Comparison of ENCODE assay signal across 34 mouse cellular contexts in the genomic region with DNA sequence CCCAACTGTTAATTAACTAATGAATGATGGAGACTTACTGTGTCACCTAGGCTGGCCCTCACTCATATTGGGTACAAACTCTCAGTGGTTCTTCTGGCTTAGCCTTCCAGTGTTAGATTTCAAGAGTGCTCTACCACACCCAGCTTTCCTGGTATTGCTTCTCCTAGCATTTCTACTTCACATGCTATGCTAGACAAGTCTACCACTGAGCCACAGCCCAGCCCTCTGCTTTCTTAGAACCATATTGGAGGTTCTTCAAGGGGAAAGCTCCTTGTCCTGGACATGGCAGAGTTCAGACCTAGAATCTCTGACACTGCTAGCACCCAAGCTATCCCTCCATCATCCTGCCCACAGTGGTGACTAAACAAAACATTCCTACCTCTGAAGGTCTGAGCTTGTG. TPM values are rescaled to one million over a fixed set of nuclear protein-coding genes. Genes with fewer than 3 reads are reported as not detected.
A peak's percentile ranks its signal among the peaks of the same experiment; 100 is the strongest.
DNase-seq lines count a peak whose midpoint lies in the region; ATAC-seq lines count a peak whose summit lies in the region.
"Had no signal": no experiment of that assay in that cellular context is flagged by ENCODE, and none has a peak within 500 bp of the region (broad histone marks: within the 10 kb centered on the region; RNA-seq: fewer than 3 reads in every experiment).

No protein-coding gene starts in this region.

- peak; percentile 14 for DNase-seq in heart, adult 11 months
- no peak for DNase-seq in heart, postnatal 25 days (ENCODE audit: low spot score)
- peak; percentile 68 for DNase-seq in c-Kit-negative CD71-positive TER-119-positive erythroid progenitor cells, embryonic 14.5 days (ENCODE audit: low read depth, low spot score)
- DNase-seq in liver, result peak; percentile 62
- no peak for DNase-seq in spleen, postnatal 14 days (ENCODE audit: low spot score in 2 of 2)
- DNase-seq in layer of hippocampus, postnatal 25 days (ENCODE audit: extremely low spot score in 1 of 2, low spot score in 1 of 2), result no peak
- DNase-seq in thymus, postnatal 10 days (ENCODE audit: low spot score in 2 of 2), result no peak
- DNase-seq: adrenal gland, postnatal 14 days; cerebellum, adult 2 months; cerebellum, postnatal 14 days; gastrocnemius, postnatal 36 days; heart, adult 2 months; kidney, adult 11 months; lung, embryonic 14.5 days; lung, postnatal 36 days; thymus, adult 18-20 months; thymus, postnatal 4 days had no signal

- no peak overlapping the region for H3K4me3 ChIP-seq in liver, embryonic 15.5 days (replicated peaks)
- H3K4me3 ChIP-seq: heart, adult 2 months; heart, embryonic 12.5 days; midbrain, embryonic 13.5 days; neural tube, embryonic 13.5 days had no signal

- H3K27ac ChIP-seq in liver, embryonic 15.5 days (replicated peaks), result peak overlapping the region; percentile 98
- H3K27ac ChIP-seq: heart, adult 2 months; hindbrain, embryonic 14.5 days; kidney, postnatal 0 days; midbrain, embryonic 13.5 days; neural tube, embryonic 13.5 days had no signal

- H3K4me2 ChIP-seq in liver, embryonic 15.5 days, result peak overlapping the region; percentile 32
- H3K4me2 ChIP-seq: heart, embryonic 12.5 days; hindbrain, embryonic 14.5 days; lung, embryonic 14.5 days; midbrain, embryonic 13.5 days; neural tube, embryonic 13.5 days had no signal

- no peaks in the 10 kb centered on the region for H3K27me3 ChIP-seq in liver, embryonic 15.5 days
- H3K27me3 ChIP-seq: heart, embryonic 12.5 days; midbrain, embryonic 13.5 days; neural tube, embryonic 13.5 days had no signal

- H3K9ac ChIP-seq in liver, embryonic 15.5 days, result 0 out of 2 replicates have a peak overlapping the region, but pooled peaks have one; percentile 20
- H3K9ac ChIP-seq: heart, embryonic 12.5 days; hindbrain, embryonic 14.5 days; lung, embryonic 14.5 days; midbrain, embryonic 13.5 days; neural tube, embryonic 13.5 days had no signal

- ATAC-seq in liver, embryonic 15.5 days (ENCODE audit: insufficient read depth), result no peak
- ATAC-seq: forebrain, embryonic 14.5 days; inflammation-experienced regulatory T-cells, adult 6 months; midbrain, embryonic 13.5 days had no signal

- H3K4me1 ChIP-seq in liver, embryonic 15.5 days (replicated peaks), result peaks cover 69% of the 10 kb centered on the region

- intact Hi-C loops in heart, postnatal 25 days (cut with DNase I), result no loop called here

- no peaks in the 10 kb centered on the region for H3K36me3 ChIP-seq in liver, embryonic 15.5 days (replicated peaks)
- H3K36me3 ChIP-seq: heart, embryonic 12.5 days; midbrain, embryonic 13.5 days; neural tube, embryonic 13.5 days had no signal

- H3K9me3 ChIP-seq in liver, embryonic 15.5 days (replicated peaks), result no peaks in the 10 kb centered on the region
- H3K9me3 ChIP-seq: heart, embryonic 12.5 days; midbrain, embryonic 13.5 days; neural tube, embryonic 13.5 days had no signal

RNA-seq across cellular contexts. Expression of gene Pcx, which starts 44.0 kb away (rescaled TPM):
- total RNA-seq in heart, postnatal 25 days (2021), result 10 to 100 TPM; 30.9 to 36.8 TPM
- polyA plus RNA-seq in liver, embryonic 15.5 days (2015; fragmentation: Nextera tagmentation; extraction: Ambion mirVana), result 56.3 and 79.3 TPM in 2 replicates
- 10 to 100 TPM; 66.6 to 70.6 TPM for total RNA-seq in layer of hippocampus, postnatal 25 days (2021)

RNA-seq across cellular contexts. Expression of gene 2010003K11Rik, which starts 55.9 kb away (rescaled TPM):
- under 1 TPM in 1 of 2 experiments, not detected in 1; 0.22 TPM for total RNA-seq in heart, postnatal 25 days (2021)
- 0.09 TPM in 1 of 2 replicates, not detected in the other for polyA plus RNA-seq in liver, embryonic 15.5 days (2015; fragmentation: Nextera tagmentation; extraction: Ambion mirVana)
- not detected for total RNA-seq in layer of hippocampus, postnatal 25 days (2021)
- total RNA-seq: gastrocnemius, postnatal 36 days; heart, adult 2 months; hematopoietic stem cell, adult 5-6 weeks; left cerebral cortex, adult 18-20 months; left cerebral cortex, postnatal 25 days; megakaryocyte, adult 5-6 weeks; MEL had no signal
- polyA plus RNA-seq: cerebellum, adult 2 months; cortical plate, adult 2 months; embryonic facial prominence, embryonic 14.5 days; forebrain, embryonic 14.5 days; heart, embryonic 12.5 days; heart, postnatal 0 days; hindbrain, embryonic 14.5 days; inflammation-experienced regulatory T-cells, adult 6 months; limb, embryonic 14.5 days; lung, embryonic 14.5 days; midbrain, embryonic 13.5 days; neural tube, embryonic 13.5 days had no signal

Comparison
In these comparisons a context has a peak if more than half of its experiments do, and no peak if none do; other contexts are left out.
1. DNase-seq: peak in heart, adult 11 months (single experiment), c-Kit-negative CD71-positive TER-119-positive erythroid progenitor cells, embryonic 14.5 days (single experiment) and liver (single experiment); none in heart, postnatal 25 days (single experiment), spleen, postnatal 14 days (0 of 2), layer of hippocampus, postnatal 25 days (0 of 2) and thymus, postnatal 10 days (0 of 2).